Mouse (Mus musculus): ENCODE results near the gene Fam214b. TPM values are rescaled to one million over a fixed set of nuclear protein-coding genes. Genes with fewer than 3 reads are reported as not detected.
A peak's percentile ranks its signal among the peaks of the same experiment; 100 is the strongest.

Fam214b gene
- polyA plus RNA-seq, 1 experiment: not detected

DNA sequence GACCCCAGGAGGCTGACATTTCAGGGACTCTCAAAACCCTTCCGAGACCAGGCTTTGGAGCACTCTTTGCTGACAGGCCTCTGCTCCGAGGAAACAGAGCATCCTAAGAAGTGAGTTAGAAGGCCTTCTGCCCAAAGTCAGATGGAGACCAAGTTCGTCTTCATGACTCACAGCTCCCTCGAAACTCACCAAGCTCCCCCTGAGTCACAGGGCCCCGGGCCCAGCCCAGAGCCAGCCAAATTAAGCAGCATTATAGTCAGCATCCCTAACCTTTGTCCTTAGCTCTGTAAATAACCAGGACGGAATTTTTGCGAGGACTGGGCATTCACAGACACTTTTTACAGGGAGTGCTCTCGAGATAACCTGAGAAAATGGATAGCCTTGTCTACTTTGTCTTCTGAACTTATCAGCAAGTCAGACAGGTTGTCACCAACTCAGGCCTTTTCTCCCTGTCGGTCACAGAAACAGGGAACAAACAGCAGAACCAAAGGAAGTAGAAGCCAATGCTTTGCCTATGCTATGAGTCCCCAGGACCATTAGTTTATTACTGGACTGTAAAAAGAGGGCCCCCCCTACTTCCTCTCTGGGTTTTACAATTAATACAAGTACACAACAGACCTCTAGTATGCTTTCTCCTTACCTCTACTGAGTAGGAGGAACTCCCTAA lies 5.0 kb downstream of the Fam214b start:
- WGBS: 43% methylated on average over 9 of the region's 9 CpGs
- peaks cover 25% of the 10 kb centered on the region for H3K4me1 ChIP-seq (ENCODE audit: control insufficient read depth, insufficient read depth, low read length)
- no peak overlapping the region for H3K4me3 ChIP-seq (ENCODE audit: insufficient read depth, low read depth, low read length)
- TF ChIP-seq CTCF (IDR thresholded peaks at IDR 0.05; ENCODE audit: insufficient read depth, low read depth, low read length) (no peak), POLR2A (IDR thresholded peaks at IDR 0.05; ENCODE audit: insufficient read depth, low read depth, low read length) (no peak)
- H3K27ac ChIP-seq (ENCODE audit: insufficient read depth, low read depth, low read length): peak overlapping the region; percentile 35

DNA sequence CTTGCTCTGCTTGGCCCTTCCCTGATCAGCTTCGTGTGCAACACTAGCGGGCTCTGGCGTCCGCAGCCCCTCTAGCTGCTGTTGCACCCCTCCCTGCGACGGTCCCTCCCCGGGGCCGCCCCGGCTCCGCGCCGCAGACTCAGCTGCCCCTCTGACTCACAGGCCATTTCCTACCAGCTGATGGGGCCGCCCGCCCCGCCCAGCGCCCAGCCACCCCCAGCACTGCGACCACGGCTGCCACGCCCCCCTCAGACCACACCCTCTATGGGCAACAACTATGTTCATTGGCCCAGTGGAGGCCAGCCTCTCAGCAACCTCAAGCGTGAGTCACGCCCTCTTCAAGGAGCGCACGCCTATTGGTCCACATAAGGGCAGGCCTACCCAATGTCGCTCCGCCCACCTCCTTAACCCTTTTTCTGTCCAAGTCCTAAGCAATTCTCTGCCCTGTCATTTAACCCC lies 5.9 kb downstream of the Fam214b start:
- no peak for TF ChIP-seq CTCF (IDR thresholded peaks at IDR 0.05; ENCODE audit: insufficient read depth, low read depth, low read length)

DNA sequence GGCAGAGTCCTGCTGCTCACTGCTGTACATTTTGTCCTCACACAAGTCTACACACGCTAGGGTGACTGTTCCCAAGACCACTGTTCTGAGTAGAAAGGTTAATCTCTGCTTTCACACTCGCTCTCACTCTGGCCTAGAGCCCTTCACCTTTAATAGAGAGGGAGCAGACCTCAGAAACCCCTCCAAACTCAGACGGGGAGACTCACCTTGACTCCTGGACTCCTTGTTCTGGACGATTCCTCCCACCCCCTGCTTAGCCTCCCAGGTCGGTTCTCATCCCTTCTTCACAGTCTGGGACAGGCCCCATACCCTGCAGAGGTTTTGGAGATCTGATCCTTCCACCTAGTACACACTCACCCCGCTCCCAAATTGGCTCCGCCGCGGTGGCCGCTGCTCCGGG lies 6.4 kb downstream of the Fam214b start:
- Histone ChIP-seq H3K27ac (ENCODE audit: insufficient read depth, low read depth, low read length) (peak overlapping the region; percentile 76), H3K4me1 (ENCODE audit: control insufficient read depth, insufficient read depth, low read length) (peaks cover 16% of the 10 kb centered on the region), H3K4me3 (ENCODE audit: insufficient read depth, low read depth, low read length) (peak overlapping the region; percentile 71)
- TF ChIP-seq POLR2A (IDR thresholded peaks at IDR 0.05; ENCODE audit: insufficient read depth, low read depth, low read length) (no peak), CTCF (IDR thresholded peaks at IDR 0.05; ENCODE audit: insufficient read depth, low read depth, low read length) (no peak)
- WGBS: 2% methylated on average over 11 of the region's 11 CpGs

More for the DNA sequence above, 5.9 kb downstream of the Fam214b start:
- WGBS: under 1% methylated on average over 25 of the region's 25 CpGs
- H3K27ac ChIP-seq (ENCODE audit: insufficient read depth, low read depth, low read length): peak overlapping the region; percentile 76
- H3K4me1 ChIP-seq (ENCODE audit: control insufficient read depth, insufficient read depth, low read length): peaks cover 20% of the 10 kb centered on the region
- peak overlapping the region; percentile 71 for H3K4me3 ChIP-seq (ENCODE audit: insufficient read depth, low read depth, low read length)

DNA sequence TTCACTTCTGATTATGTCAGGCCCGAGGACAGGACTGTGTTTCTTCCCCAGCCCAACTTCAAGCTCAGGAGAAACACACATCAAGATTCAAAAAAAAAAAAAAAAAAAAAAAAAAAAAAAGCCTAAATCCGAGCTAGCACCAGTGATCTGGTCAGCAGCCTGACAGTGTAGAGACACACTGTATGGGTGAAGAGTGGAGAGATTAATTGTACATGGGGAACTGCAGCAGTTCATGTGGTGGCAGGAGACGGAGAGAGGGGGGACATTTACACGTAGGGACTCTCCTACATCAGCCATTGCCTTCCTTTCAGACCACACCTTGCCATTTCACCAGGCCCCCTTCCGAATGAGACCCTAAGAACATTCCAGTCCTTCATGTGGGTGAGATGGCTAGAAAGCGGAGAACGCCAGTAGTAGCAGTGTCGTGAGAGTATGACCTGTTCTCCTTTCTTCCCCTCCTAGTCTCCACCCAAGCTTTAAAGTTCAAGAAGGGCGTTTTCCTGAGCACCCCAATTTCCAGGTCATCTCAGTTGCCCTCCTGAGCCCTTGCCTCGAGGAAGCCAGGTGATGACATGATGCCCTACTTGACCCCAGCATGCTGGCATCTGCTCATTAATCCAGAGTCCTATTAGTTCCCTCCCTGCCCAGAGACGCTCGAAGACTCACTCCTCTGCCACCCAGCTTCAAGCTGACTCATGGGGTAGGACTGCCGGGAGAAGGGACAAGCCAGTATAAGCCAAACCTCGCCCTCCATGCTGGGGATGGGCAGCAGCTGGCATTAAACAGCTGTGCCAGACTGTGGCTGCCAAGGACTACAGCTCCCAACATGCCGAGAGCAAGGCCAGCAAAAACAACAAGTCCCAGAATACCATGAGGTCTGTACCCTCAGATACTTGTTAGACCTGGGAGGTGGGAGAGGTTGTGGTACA lies 7.2 kb downstream of the Fam214b start:
- WGBS: 39% methylated on average over 15 of the region's 15 CpGs
- no peak for TF ChIP-seq CTCF (IDR thresholded peaks at IDR 0.05; ENCODE audit: insufficient read depth, low read depth, low read length)
- no peak for TF ChIP-seq POLR2A (IDR thresholded peaks at IDR 0.05; ENCODE audit: insufficient read depth, low read depth, low read length)
- Histone ChIP-seq H3K4me1 (ENCODE audit: control insufficient read depth, insufficient read depth, low read length) (peaks cover 11% of the 10 kb centered on the region), H3K27ac (ENCODE audit: insufficient read depth, low read depth, low read length) (peak overlapping the region; percentile 76), H3K4me3 (ENCODE audit: insufficient read depth, low read depth, low read length) (peak overlapping the region; percentile 71)

DNA sequence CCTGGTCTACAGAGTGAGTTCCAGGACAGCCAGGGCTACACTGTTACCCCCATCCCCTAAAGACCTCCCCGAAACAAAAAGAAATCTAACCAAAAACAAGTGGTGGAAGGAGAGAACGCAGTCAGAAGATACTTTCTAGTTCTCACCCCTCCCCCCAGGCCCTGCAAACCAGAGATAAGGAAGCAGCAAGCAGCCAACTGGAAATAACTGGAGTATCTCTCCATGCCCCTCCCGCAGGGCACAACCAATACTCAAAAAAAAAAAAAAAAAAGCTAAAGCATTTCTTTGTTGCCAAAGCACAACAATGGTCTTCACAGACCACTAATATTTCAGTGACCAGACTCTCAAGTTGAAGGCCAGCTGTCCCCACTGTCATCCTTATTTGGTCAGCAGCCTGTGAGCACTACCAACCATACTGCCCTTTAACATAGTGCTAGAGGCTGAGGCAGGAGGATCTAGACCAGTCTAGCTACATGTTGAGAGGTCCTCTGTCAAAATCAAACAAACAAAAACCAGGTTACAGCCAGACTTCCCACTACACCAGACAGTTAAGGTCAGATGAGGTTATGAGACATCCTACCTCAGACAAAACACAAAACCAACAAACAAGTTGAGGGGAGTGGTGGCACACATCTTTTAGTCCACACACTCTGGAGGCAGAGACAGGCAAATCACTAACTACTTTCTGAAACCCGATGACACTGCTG lies 8.0 kb downstream of the Fam214b start:
- H3K27ac ChIP-seq (ENCODE audit: insufficient read depth, low read depth, low read length): no peak overlapping the region
- H3K4me1 ChIP-seq (ENCODE audit: control insufficient read depth, insufficient read depth, low read length): peaks cover 10% of the 10 kb centered on the region
- 76% methylated on average over 4 of the region's 4 CpGs for WGBS
- TF ChIP-seq POLR2A (IDR thresholded peaks at IDR 0.05; ENCODE audit: insufficient read depth, low read depth, low read length) (no peak), CTCF (IDR thresholded peaks at IDR 0.05; ENCODE audit: insufficient read depth, low read depth, low read length) (no peak)
- H3K4me3 ChIP-seq (ENCODE audit: insufficient read depth, low read depth, low read length): no peak overlapping the region

DNA sequence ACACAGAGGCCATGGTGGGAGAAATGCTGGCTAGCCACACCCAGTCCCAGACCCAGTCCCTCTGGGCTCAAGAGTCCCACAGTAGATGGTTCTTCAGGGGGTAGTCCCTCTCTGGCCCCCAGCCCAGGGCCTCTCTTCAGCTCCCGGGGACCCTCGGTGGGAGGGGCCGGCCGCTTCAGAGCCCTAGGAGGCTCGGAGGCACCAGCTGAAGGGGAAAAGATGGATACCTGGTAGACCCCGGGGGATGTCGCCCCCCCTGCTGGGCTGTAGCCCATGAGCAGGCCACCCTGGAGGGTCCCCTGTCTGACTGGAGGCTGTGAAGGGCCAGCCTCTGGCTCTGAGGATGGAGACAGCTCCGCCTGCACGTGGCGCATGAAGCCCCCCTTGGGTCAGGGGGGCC lies 9.7 kb downstream of the Fam214b start:
- TF ChIP-seq CTCF (IDR thresholded peaks at IDR 0.05; ENCODE audit: insufficient read depth, low read depth, low read length) (no peak), POLR2A (IDR thresholded peaks at IDR 0.05; ENCODE audit: insufficient read depth, low read depth, low read length) (no peak)
- peaks cover 13% of the 10 kb centered on the region for H3K4me1 ChIP-seq (ENCODE audit: control insufficient read depth, insufficient read depth, low read length)
- 83% methylated on average over 10 of the region's 10 CpGs for WGBS
- no peak overlapping the region for H3K27ac ChIP-seq (ENCODE audit: insufficient read depth, low read depth, low read length)
- no peak overlapping the region for H3K4me3 ChIP-seq (ENCODE audit: insufficient read depth, low read depth, low read length)

DNA sequence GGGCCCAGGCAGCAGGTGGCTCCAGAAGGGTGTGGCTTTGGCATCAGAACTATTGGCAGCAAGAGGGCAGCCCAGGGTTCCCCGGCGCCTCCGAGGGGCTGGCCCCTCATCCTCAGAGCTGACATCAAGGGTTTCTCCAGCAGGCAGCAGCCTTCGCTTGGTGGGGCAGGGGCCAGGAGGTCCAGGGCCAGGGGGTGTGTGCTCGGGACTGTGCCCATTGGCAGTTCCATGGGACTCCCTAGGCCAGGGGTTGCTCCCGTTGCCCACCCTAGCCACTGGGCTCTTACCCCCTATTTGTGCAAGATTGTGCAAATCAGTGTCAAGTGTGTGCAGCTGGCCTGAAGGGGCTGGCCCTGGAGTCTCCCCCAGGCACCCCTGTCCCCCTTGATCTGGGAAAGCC lies 10.2 kb downstream of the Fam214b start:
- no peak overlapping the region for H3K4me3 ChIP-seq (ENCODE audit: insufficient read depth, low read depth, low read length)
- WGBS: 71% methylated on average over 6 of the region's 6 CpGs
- peaks cover 12% of the 10 kb centered on the region for H3K4me1 ChIP-seq (ENCODE audit: control insufficient read depth, insufficient read depth, low read length)
- H3K27ac ChIP-seq (ENCODE audit: insufficient read depth, low read depth, low read length): no peak overlapping the region
- TF ChIP-seq CTCF (IDR thresholded peaks at IDR 0.05; ENCODE audit: insufficient read depth, low read depth, low read length) (no peak), POLR2A (IDR thresholded peaks at IDR 0.05; ENCODE audit: insufficient read depth, low read depth, low read length) (no peak)

DNA sequence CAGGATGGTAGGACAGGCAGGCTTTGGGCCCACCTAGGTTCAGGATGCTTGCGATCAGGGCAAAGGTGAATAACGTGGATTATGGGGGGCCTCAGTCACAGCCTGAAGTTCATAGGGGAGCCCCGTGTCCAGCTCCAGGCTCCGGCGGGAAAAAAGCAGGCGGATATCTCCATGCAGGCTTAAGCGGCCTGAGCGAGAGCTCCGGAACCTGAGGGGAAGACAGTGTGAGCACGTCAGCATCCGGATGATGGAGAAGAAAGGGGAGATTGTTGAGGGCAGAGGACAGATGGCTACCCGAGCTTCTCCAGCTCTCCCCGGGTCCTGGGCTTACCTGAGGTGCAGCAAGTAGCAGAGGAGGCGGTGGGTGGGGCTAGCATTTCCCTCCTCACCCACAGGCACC lies 12.5 kb downstream of the Fam214b start:
- H3K4me3 ChIP-seq (ENCODE audit: insufficient read depth, low read depth, low read length): no peak overlapping the region
- WGBS: 85% methylated on average over 14 of the region's 14 CpGs

More for the DNA sequence above, 12.5 kb downstream of the Fam214b start:
- TF ChIP-seq POLR2A (IDR thresholded peaks at IDR 0.05; ENCODE audit: insufficient read depth, low read depth, low read length) (no peak), CTCF (IDR thresholded peaks at IDR 0.05; ENCODE audit: insufficient read depth, low read depth, low read length) (no peak)
- Histone ChIP-seq H3K27ac (ENCODE audit: insufficient read depth, low read depth, low read length) (no peak overlapping the region), H3K4me1 (ENCODE audit: control insufficient read depth, insufficient read depth, low read length) (peaks cover 6% of the 10 kb centered on the region)
